12 mouse cellular contexts compared by ENCODE assay signal in the genomic region with DNA sequence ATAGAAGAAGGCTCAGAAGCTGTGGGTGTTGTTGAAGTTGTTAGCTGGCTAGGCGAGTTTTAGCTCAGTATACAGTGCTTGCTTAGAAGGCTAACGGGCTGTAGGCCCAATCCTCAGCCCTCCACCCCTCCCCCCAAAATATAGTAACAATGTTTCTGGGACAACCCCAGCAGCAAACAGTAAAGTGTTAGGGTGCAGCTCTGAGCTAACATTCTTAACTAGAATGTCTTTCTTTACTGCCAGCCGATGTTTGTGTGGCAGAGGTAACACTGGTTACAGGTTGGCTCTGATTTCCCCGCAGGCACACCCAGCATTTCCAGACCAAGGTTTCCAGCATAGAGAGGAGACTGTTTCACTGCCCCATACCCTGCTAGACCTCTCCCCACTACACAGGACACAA. TPM values are rescaled to one million over a fixed set of nuclear protein-coding genes. Genes with fewer than 3 reads are reported as not detected.
DNase-seq lines count a peak whose midpoint lies in the region; ATAC-seq and TF ChIP-seq lines count a peak whose summit lies in the region.
"Had no signal": no experiment of that assay in that cellular context is flagged by ENCODE, and none has a peak within 500 bp of the region (broad histone marks: within the 10 kb centered on the region; RNA-seq: fewer than 3 reads in every experiment).

No protein-coding gene starts in this region.

- H3K36me3 ChIP-seq in kidney, adult 2 months (ENCODE audit: control insufficient read depth, insufficient read depth, low read length) = no peaks in the 10 kb centered on the region
- peaks cover 29% of the 10 kb centered on the region for H3K36me3 ChIP-seq in embryonic facial prominence, embryonic 13.5 days
- peaks cover 18% of the 10 kb centered on the region for H3K36me3 ChIP-seq in hindbrain, embryonic 15.5 days
- peaks cover 13% of the 10 kb centered on the region for H3K36me3 ChIP-seq in midbrain, embryonic 15.5 days (replicated peaks)
- 0 out of 2 replicates have a peak, but pooled peaks cover 1% of the 10 kb centered on the region for H3K36me3 ChIP-seq in thymus, adult 2 months (ENCODE audit: control insufficient read depth, insufficient read depth, low read length)

- H3K9me3 ChIP-seq in embryonic facial prominence, embryonic 13.5 days = no peaks in the 10 kb centered on the region
- no peaks in the 10 kb centered on the region for H3K9me3 ChIP-seq in hindbrain, embryonic 15.5 days
- H3K9me3 ChIP-seq in midbrain, embryonic 15.5 days = no peaks in the 10 kb centered on the region
- H3K9me3 ChIP-seq: heart, embryonic 15.5 days; liver, embryonic 13.5 days had no signal

- peaks cover 19% of the 10 kb centered on the region for H3K4me1 ChIP-seq in kidney, adult 2 months (ENCODE audit: control insufficient read depth, insufficient read depth, low read length)
- peaks cover 31% of the 10 kb centered on the region for H3K4me1 ChIP-seq in embryonic facial prominence, embryonic 13.5 days
- H3K4me1 ChIP-seq in hindbrain, embryonic 15.5 days (replicated peaks) = peaks cover 24% of the 10 kb centered on the region
- peaks cover 21% of the 10 kb centered on the region for H3K4me1 ChIP-seq in midbrain, embryonic 15.5 days
- H3K4me1 ChIP-seq in thymus, adult 2 months (replicated peaks; ENCODE audit: control insufficient read depth, insufficient read depth, low read length) = peaks cover 2% of the 10 kb centered on the region; the same call in 1 of the 2 replicates

- DNase-seq in kidney, adult 2 months = no peak
- DNase-seq in kidney, postnatal 14 days = no peak
- no peak for DNase-seq in thymus, adult 2 months
- no peak for DNase-seq in natural killer cell, adult 2 months (ENCODE audit: low spot score in 2 of 2)
- no peak for DNase-seq in B cell, adult 2 months
- DNase-seq: adrenal gland, postnatal 14 days; kidney, adult 8-10 months; liver, embryonic 13.5 days had no signal

- TF ChIP-seq CTCF in kidney, adult 2 months (conservative IDR thresholded peaks at IDR 0.05; ENCODE audit: insufficient read depth, insufficient read length, low read depth, low read length) = no peak
- TF ChIP-seq CTCF in thymus, adult 2 months (IDR thresholded peaks at IDR 0.05; ENCODE audit: borderline replicate concordance, control insufficient read depth, extremely low read depth, insufficient read depth, low read length, poor library complexity) = no peak

- no peak for ATAC-seq in embryonic facial prominence, embryonic 13.5 days (ENCODE audit: insufficient number of reproducible peaks, insufficient read depth, low FRiP score, low TSS enrichment, low read depth)
- ATAC-seq in hindbrain, embryonic 15.5 days (ENCODE audit: low FRiP score, low read depth) = no peak
- no peak for ATAC-seq in midbrain, embryonic 15.5 days (replicated peaks)

- peak overlapping the region; percentile 77; the same call in 1 of the 2 replicates for H3K9ac ChIP-seq in embryonic facial prominence, embryonic 13.5 days
- 0 out of 2 replicates have a peak overlapping the region, but pooled peaks have one; percentile 1 for H3K9ac ChIP-seq in hindbrain, embryonic 15.5 days
- H3K9ac ChIP-seq in midbrain, embryonic 15.5 days = no peak overlapping the region
- H3K9ac ChIP-seq: heart, embryonic 15.5 days; liver, embryonic 13.5 days had no signal

- 70% methylated on average over 4 of the region's 4 CpGs for WGBS in kidney, adult 2 months
- 77% methylated on average over 4 of the region's 4 CpGs for WGBS in embryonic facial prominence, embryonic 13.5 days
- WGBS in hindbrain, embryonic 15.5 days = 76% methylated on average over 4 of the region's 4 CpGs
- WGBS in midbrain, embryonic 15.5 days = 88% methylated on average over 4 of the region's 4 CpGs
- WGBS in thymus, adult 2 months = 92% methylated on average over 4 of the region's 4 CpGs

- H3K4me3 ChIP-seq in kidney, adult 2 months (ENCODE audit: insufficient read depth, low read depth, low read length) = peak overlapping the region; percentile 9; the same call in 1 of the 2 replicates
- H3K4me3 ChIP-seq in embryonic facial prominence, embryonic 13.5 days = peak overlapping the region; percentile 60
- no peak overlapping the region for H3K4me3 ChIP-seq in hindbrain, embryonic 15.5 days
- no peak overlapping the region for H3K4me3 ChIP-seq in midbrain, embryonic 15.5 days
- H3K4me3 ChIP-seq in thymus, adult 2 months (ENCODE audit: control insufficient read depth, insufficient read depth, low read length) = no peak overlapping the region
- H3K4me3 ChIP-seq: heart, embryonic 15.5 days; liver, embryonic 13.5 days had no signal

- no peak for TF ChIP-seq POLR2A in kidney, adult 2 months (IDR thresholded peaks at IDR 0.05; ENCODE audit: low read depth, low read length)
- TF ChIP-seq POLR2A in thymus, adult 2 months (IDR thresholded peaks at IDR 0.05; ENCODE audit: control insufficient read depth, extremely low read depth, insufficient read depth, low read length, poor library complexity) = no peak

- H3K27me3 ChIP-seq in kidney, adult 2 months (replicated peaks; ENCODE audit: control insufficient read depth, insufficient read depth, low read length) = no peaks in the 10 kb centered on the region
- H3K27me3 ChIP-seq in embryonic facial prominence, embryonic 13.5 days = no peaks in the 10 kb centered on the region
- H3K27me3 ChIP-seq in hindbrain, embryonic 15.5 days = no peaks in the 10 kb centered on the region
- H3K27me3 ChIP-seq in midbrain, embryonic 15.5 days (replicated peaks) = no peaks in the 10 kb centered on the region
- H3K27me3 ChIP-seq in thymus, adult 2 months (ENCODE audit: control insufficient read depth, insufficient read depth, low read length) = no peaks in the 10 kb centered on the region
- H3K27me3 ChIP-seq: heart, embryonic 15.5 days; liver, embryonic 13.5 days had no signal

- peak overlapping the region; percentile 18 for H3K27ac ChIP-seq in kidney, adult 2 months (ENCODE audit: insufficient read depth, low read depth, low read length)
- peak overlapping the region; percentile 72 for H3K27ac ChIP-seq in embryonic facial prominence, embryonic 13.5 days
- no peak overlapping the region for H3K27ac ChIP-seq in hindbrain, embryonic 15.5 days (replicated peaks)
- no peak overlapping the region for H3K27ac ChIP-seq in midbrain, embryonic 15.5 days
- H3K27ac ChIP-seq in thymus, adult 2 months (ENCODE audit: control insufficient read depth, insufficient read depth, low read length) = no peak overlapping the region
- H3K27ac ChIP-seq: heart, embryonic 15.5 days; liver, embryonic 13.5 days had no signal

- peak overlapping the region; percentile 79 for H3K4me2 ChIP-seq in embryonic facial prominence, embryonic 13.5 days
- peak overlapping the region; percentile 71 for H3K4me2 ChIP-seq in hindbrain, embryonic 15.5 days
- peak overlapping the region; percentile 58; the same call in 1 of the 2 replicates for H3K4me2 ChIP-seq in midbrain, embryonic 15.5 days
- H3K4me2 ChIP-seq: heart, embryonic 15.5 days; liver, embryonic 13.5 days had no signal

RNA-seq across cellular contexts. Expression of gene Slc35e3, which starts 2.2 kb away (rescaled TPM):
- polyA plus RNA-seq in kidney, adult 2 months (2012; rRNA removed) = 37.1 and 39.1 TPM in 2 replicates
- 34.0 and 37.0 TPM in 2 replicates for polyA plus RNA-seq in embryonic facial prominence, embryonic 13.5 days (2015; fragmentation: Nextera tagmentation; extraction: Ambion mirVana)
- 29.4 and 32.4 TPM in 2 replicates for polyA plus RNA-seq in hindbrain, embryonic 15.5 days (2015; fragmentation: Nextera tagmentation; extraction: Ambion mirVana)
- polyA plus RNA-seq in midbrain, embryonic 15.5 days (2015; fragmentation: Nextera tagmentation; extraction: Ambion mirVana) = 34.4 and 37.1 TPM in 2 replicates
- polyA plus RNA-seq in thymus, adult 2 months (2012; rRNA removed) = 13.8 and 19.1 TPM in 2 replicates

RNA-seq across cellular contexts. Expression of gene Mdm2, which starts 33.4 kb away (rescaled TPM):
- polyA plus RNA-seq in kidney, adult 2 months (2012; rRNA removed) = 21.9 and 22.9 TPM in 2 replicates
- 49.3 and 50.2 TPM in 2 replicates for polyA plus RNA-seq in embryonic facial prominence, embryonic 13.5 days (2015; fragmentation: Nextera tagmentation; extraction: Ambion mirVana)
- polyA plus RNA-seq in hindbrain, embryonic 15.5 days (2015; fragmentation: Nextera tagmentation; extraction: Ambion mirVana) = 47.1 and 52.5 TPM in 2 replicates
- polyA plus RNA-seq in midbrain, embryonic 15.5 days (2015; fragmentation: Nextera tagmentation; extraction: Ambion mirVana) = 49.8 and 58.2 TPM in 2 replicates
- 83.0 and 116 TPM in 2 replicates for polyA plus RNA-seq in thymus, adult 2 months (2012; rRNA removed)

RNA-seq across cellular contexts. Expression of gene Nup107, which starts 48.6 kb away (rescaled TPM):
- polyA plus RNA-seq in kidney, adult 2 months (2012; rRNA removed) = 3.7 and 4.6 TPM in 2 replicates
- 60.6 and 77.4 TPM in 2 replicates for polyA plus RNA-seq in embryonic facial prominence, embryonic 13.5 days (2015; fragmentation: Nextera tagmentation; extraction: Ambion mirVana)
- 31.4 and 33.4 TPM in 2 replicates for polyA plus RNA-seq in hindbrain, embryonic 15.5 days (2015; fragmentation: Nextera tagmentation; extraction: Ambion mirVana)
- polyA plus RNA-seq in midbrain, embryonic 15.5 days (2015; fragmentation: Nextera tagmentation; extraction: Ambion mirVana) = 33.7 and 34.7 TPM in 2 replicates
- 21.4 and 26.1 TPM in 2 replicates for polyA plus RNA-seq in thymus, adult 2 months (2012; rRNA removed)

Comparison
In these comparisons a context has a peak if more than half of its experiments do, and no peak if none do; other contexts are left out.
1. H3K27ac ChIP-seq: peak in kidney, adult 2 months (single experiment) and embryonic facial prominence, embryonic 13.5 days (single experiment); none in hindbrain, embryonic 15.5 days (single experiment), midbrain, embryonic 15.5 days (single experiment) and thymus, adult 2 months (single experiment).
2. H3K4me3 ChIP-seq: peak in kidney, adult 2 months (single experiment) and embryonic facial prominence, embryonic 13.5 days (single experiment); none in hindbrain, embryonic 15.5 days (single experiment), midbrain, embryonic 15.5 days (single experiment) and thymus, adult 2 months (single experiment).
3. Peak in every context shown above with its lines, with median percentiles within 50 percentile points of each other: H3K4me2 ChIP-seq.